ENCODE assay signal across 11 mouse cellular contexts in the genomic region with DNA sequence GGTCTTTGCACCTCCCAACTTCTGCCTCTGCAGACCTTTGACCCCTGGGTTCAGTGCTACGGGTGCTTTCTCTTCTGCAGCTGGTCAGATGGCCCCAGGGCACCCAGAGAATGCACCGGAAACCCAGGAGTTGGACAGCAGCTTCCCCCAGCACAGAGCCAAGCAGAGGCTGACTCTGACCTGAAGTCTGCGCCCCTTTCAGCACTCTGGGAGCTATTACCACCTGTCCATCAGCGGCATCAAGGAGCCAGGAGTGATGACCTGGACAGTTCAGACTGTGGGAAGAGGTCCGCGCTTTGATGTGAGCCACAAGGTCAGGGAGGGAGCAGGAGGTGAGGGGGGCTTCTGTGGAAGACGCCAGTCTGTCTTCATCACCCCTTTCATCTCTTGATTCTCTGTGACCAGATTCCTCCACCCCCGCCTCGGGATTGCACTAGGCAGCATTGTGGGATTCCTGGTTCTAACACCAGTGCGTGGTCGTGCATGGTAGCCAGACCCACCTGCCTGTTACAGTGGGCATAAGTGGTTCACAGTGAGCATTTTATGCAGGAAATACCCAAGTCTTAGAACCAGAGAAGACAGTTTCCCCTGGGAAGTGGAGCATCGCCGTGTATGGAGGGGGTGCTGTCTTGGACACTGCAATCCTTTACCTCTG. TPM values are rescaled to one million over a fixed set of nuclear protein-coding genes. Genes with fewer than 3 reads are reported as not detected.
A peak's percentile ranks its signal among the peaks of the same experiment; 100 is the strongest.
DNase-seq lines count a peak whose midpoint lies in the region; ATAC-seq and TF ChIP-seq lines count a peak whose summit lies in the region.
"Had no signal": no experiment of that assay in that cellular context is flagged by ENCODE, and none has a peak within 500 bp of the region (broad histone marks: within the 10 kb centered on the region; RNA-seq: fewer than 3 reads in every experiment).

No protein-coding gene starts in this region.

- peaks cover 59% of the 10 kb centered on the region for H3K27me3 ChIP-seq in midbrain, embryonic 10.5 days (ENCODE audit: low read depth, poor library complexity, severe bottlenecking)
- 0 out of 2 replicates have a peak, but pooled peaks cover 2% of the 10 kb centered on the region for H3K27me3 ChIP-seq in midbrain, postnatal 0 days (ENCODE audit: insufficient read depth, low read length)
- no peaks in the 10 kb centered on the region for H3K27me3 ChIP-seq in intestine, embryonic 14.5 days (replicated peaks; ENCODE audit: control insufficient read depth, insufficient read depth, low read length)
- no peaks in the 10 kb centered on the region for H3K27me3 ChIP-seq in limb, embryonic 14.5 days (ENCODE audit: control insufficient read depth, insufficient read depth, low read length)

- no peak overlapping the region for H3K4me2 ChIP-seq in midbrain, postnatal 0 days (ENCODE audit: low read depth, low read length, poor library complexity, severe bottlenecking)
- H3K4me2 ChIP-seq in intestine, embryonic 14.5 days (ENCODE audit: low read length): no peak overlapping the region
- H3K4me2 ChIP-seq in limb, embryonic 14.5 days (replicated peaks; ENCODE audit: low read depth, low read length, severe bottlenecking): no peak overlapping the region

- DNase-seq in midbrain, embryonic 10.5 days (ENCODE audit: low spot score): peak; percentile 37
- DNase-seq in midbrain, postnatal 0 days (ENCODE audit: low spot score): no peak
- DNase-seq in intestine, embryonic 14.5 days (ENCODE audit: low spot score): no peak
- DNase-seq in limb, embryonic 14.5 days (ENCODE audit: low spot score): no peak
- DNase-seq in left cerebral cortex, postnatal 10 days (ENCODE audit: extremely low spot score in 1 of 2, low spot score in 2 of 2): no peak
- no peak for DNase-seq in right cerebral cortex, postnatal 14 days
- no peak for DNase-seq in lung, postnatal 14 days
- DNase-seq: cerebellum, postnatal 14 days; liver; right cerebral cortex, postnatal 4 days; thymus, postnatal 25 days had no signal

- peaks cover 4% of the 10 kb centered on the region; the same call in 1 of the 2 replicates for H3K36me3 ChIP-seq in midbrain, embryonic 10.5 days
- no peaks in the 10 kb centered on the region for H3K36me3 ChIP-seq in midbrain, postnatal 0 days (ENCODE audit: insufficient read depth, low read length)
- 0 out of 2 replicates have a peak, but pooled peaks cover 1% of the 10 kb centered on the region for H3K36me3 ChIP-seq in intestine, embryonic 14.5 days (ENCODE audit: control insufficient read depth, insufficient read depth, low read length)
- H3K36me3 ChIP-seq in limb, embryonic 14.5 days (ENCODE audit: control insufficient read depth, insufficient read depth, low read length): no peaks in the 10 kb centered on the region

- 60% methylated on average over 13 of the region's 13 CpGs for WGBS in midbrain, embryonic 10.5 days
- WGBS in midbrain, postnatal 0 days: 56% methylated on average over 13 of the region's 13 CpGs
- 66% methylated on average over 13 of the region's 13 CpGs for WGBS in intestine, embryonic 14.5 days
- WGBS in limb, embryonic 14.5 days: 40% methylated on average over 13 of the region's 13 CpGs

- H3K27ac ChIP-seq in midbrain, embryonic 10.5 days (replicated peaks): peak overlapping the region; percentile 61
- H3K27ac ChIP-seq in midbrain, postnatal 0 days (ENCODE audit: low read depth, low read length): no peak overlapping the region
- H3K27ac ChIP-seq in intestine, embryonic 14.5 days (ENCODE audit: low read depth): peak overlapping the region; percentile 10; the same call in 1 of the 2 replicates
- H3K27ac ChIP-seq in limb, embryonic 14.5 days (replicated peaks; ENCODE audit: low read depth, low read length): 0 out of 2 replicates have a peak overlapping the region, but pooled peaks have one; percentile 61

- TF ChIP-seq POLR2A in limb, embryonic 14.5 days (IDR thresholded peaks at IDR 0.05; ENCODE audit: borderline replicate concordance, extremely low read depth, insufficient read depth, insufficient read length): no peak

- peaks cover 38% of the 10 kb centered on the region for H3K4me1 ChIP-seq in midbrain, embryonic 10.5 days
- no peaks in the 10 kb centered on the region for H3K4me1 ChIP-seq in midbrain, postnatal 0 days (ENCODE audit: insufficient read depth, low read length)
- H3K4me1 ChIP-seq in intestine, embryonic 14.5 days (replicated peaks; ENCODE audit: control insufficient read depth, insufficient read depth, low read length): peaks cover 5% of the 10 kb centered on the region; the same call in 1 of the 2 replicates
- peaks cover 33% of the 10 kb centered on the region for H3K4me1 ChIP-seq in limb, embryonic 14.5 days (ENCODE audit: control insufficient read depth, insufficient read depth, low read length)

- intact Hi-C loops in left cerebral cortex, postnatal 10 days (cut with DNase I): loop anchor here (2.0 to 5.0 kb wide), 2 partner anchors 139 to 251 kb away; partner anchors contain the start of gene Cdon

- 0 out of 2 replicates have a peak overlapping the region, but pooled peaks have one; percentile 3 for H3K4me3 ChIP-seq in midbrain, embryonic 10.5 days
- H3K4me3 ChIP-seq in midbrain, postnatal 0 days (ENCODE audit: low read depth, low read length): no peak overlapping the region
- no peak overlapping the region for H3K4me3 ChIP-seq in intestine, embryonic 14.5 days (ENCODE audit: low read depth, low read length)
- H3K4me3 ChIP-seq in limb, embryonic 14.5 days (replicated peaks; ENCODE audit: low read length): no peak overlapping the region

- H3K9me3 ChIP-seq in midbrain, embryonic 10.5 days (replicated peaks): no peaks in the 10 kb centered on the region
- no peaks in the 10 kb centered on the region for H3K9me3 ChIP-seq in midbrain, postnatal 0 days (ENCODE audit: low read length)
- H3K9me3 ChIP-seq in intestine, embryonic 14.5 days (ENCODE audit: control insufficient read depth, low read length): no peaks in the 10 kb centered on the region
- no peaks in the 10 kb centered on the region for H3K9me3 ChIP-seq in limb, embryonic 14.5 days (ENCODE audit: control insufficient read depth, low read length)

- H3K9ac ChIP-seq in midbrain, postnatal 0 days (replicated peaks; ENCODE audit: low read length, poor library complexity, severe bottlenecking): no peak overlapping the region
- no peak overlapping the region for H3K9ac ChIP-seq in intestine, embryonic 14.5 days (ENCODE audit: low read length)
- no peak overlapping the region for H3K9ac ChIP-seq in limb, embryonic 14.5 days (ENCODE audit: low read depth, low read length, severe bottlenecking)

- no peak for ATAC-seq in midbrain, postnatal 0 days (ENCODE audit: low FRiP score)
- ATAC-seq in intestine, embryonic 14.5 days (replicated peaks; ENCODE audit: low FRiP score, low TSS enrichment, low read depth): 0 out of 2 replicates have a peak, but pooled peaks have one; percentile 42
- 0 out of 2 replicates have a peak, but pooled peaks have one; percentile 10 for ATAC-seq in limb, embryonic 14.5 days (ENCODE audit: low FRiP score, low read depth)

- TF ChIP-seq CTCF in midbrain, postnatal 0 days (IDR thresholded peaks at IDR 0.05): no peak

RNA-seq across cellular contexts. Expression of gene Rpusd4, which starts 15.9 kb away (rescaled TPM):
- polyA plus RNA-seq in midbrain, embryonic 10.5 days (2016; fragmentation: Nextera tagmentation; extraction: Ambion mirVana): 28.6 and 32.2 TPM in 2 replicates
- total RNA-seq in midbrain, postnatal 0 days (2014; rRNA removed): 6.9 and 8.7 TPM in 2 replicates
- 10.6 and 11.0 TPM in 2 replicates for polyA plus RNA-seq in midbrain, postnatal 0 days (2015; fragmentation: Nextera tagmentation; extraction: Ambion mirVana)
- 29.1 and 37.1 TPM in 2 replicates for polyA plus RNA-seq in intestine, embryonic 14.5 days (2014; fragmentation: Nextera tagmentation; extraction: Ambion mirVana)
- polyA plus RNA-seq in limb, embryonic 14.5 days (2012; rRNA removed): 25.8 and 26.0 TPM in 2 replicates
- 24.9 and 30.8 TPM in 2 replicates for polyA plus RNA-seq in limb, embryonic 14.5 days (2014; fragmentation: Nextera tagmentation; extraction: Ambion mirVana)
- 10 to 100 TPM in 1 of 2 experiments, 1 to 10 TPM in 1; 8.5 to 10.4 TPM for total RNA-seq in left cerebral cortex, postnatal 10 days (2021)

RNA-seq across cellular contexts. Expression of gene Fam118b, which starts 15.9 kb away (rescaled TPM):
- polyA plus RNA-seq in midbrain, embryonic 10.5 days (2016; fragmentation: Nextera tagmentation; extraction: Ambion mirVana): 71.7 and 72.7 TPM in 2 replicates
- total RNA-seq in midbrain, postnatal 0 days (2014; rRNA removed): 24.6 and 29.4 TPM in 2 replicates
- polyA plus RNA-seq in midbrain, postnatal 0 days (2015; fragmentation: Nextera tagmentation; extraction: Ambion mirVana): 37.4 and 41.5 TPM in 2 replicates
- 43.1 and 43.2 TPM in 2 replicates for polyA plus RNA-seq in intestine, embryonic 14.5 days (2014; fragmentation: Nextera tagmentation; extraction: Ambion mirVana)
- polyA plus RNA-seq in limb, embryonic 14.5 days (2012; rRNA removed): 29.3 and 29.6 TPM in 2 replicates
- 45.3 and 47.9 TPM in 2 replicates for polyA plus RNA-seq in limb, embryonic 14.5 days (2014; fragmentation: Nextera tagmentation; extraction: Ambion mirVana)
- 10 to 100 TPM; 20.5 to 23.7 TPM for total RNA-seq in left cerebral cortex, postnatal 10 days (2021)
